Mouse (Mus musculus): ENCODE measurements around the gene Tec. TPM values are rescaled to one million over a fixed set of nuclear protein-coding genes. Genes with fewer than 3 reads are reported as not detected.

Tec gene
- total and polyA plus RNA-seq, 2 experiments from 2014 or later = 2.1 to 4.0 TPM

DNA sequence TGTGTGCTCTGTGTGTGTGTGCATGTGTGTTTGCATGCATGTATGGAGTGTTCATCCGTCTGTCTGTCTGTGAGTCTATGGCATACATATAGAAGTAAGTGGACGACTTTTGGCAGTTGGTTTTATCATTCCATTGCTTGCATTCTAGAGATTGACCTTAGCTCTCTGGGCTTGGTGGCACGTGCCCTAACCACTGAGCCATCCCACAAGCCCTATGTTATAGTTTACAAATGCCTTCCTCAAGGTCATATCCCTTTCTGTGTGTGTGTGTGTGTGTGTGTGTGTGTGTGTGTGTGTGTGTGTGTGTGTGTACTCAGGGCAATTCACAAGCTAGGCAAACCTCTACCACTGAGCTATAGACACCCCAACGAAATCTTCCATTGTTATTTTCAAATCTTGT is 33.6 kb upstream of the Tec start:
- 80% methylated on average over 4 of the region's 4 CpGs for WGBS
- Histone ChIP-seq H3K27me3 (ENCODE audit: insufficient read depth, low read length) (no peaks in the 10 kb centered on the region), H3K9ac (no peak overlapping the region), H3K36me3 (ENCODE audit: insufficient read depth) (no peaks in the 10 kb centered on the region), H3K27ac (ENCODE audit: low read depth, low read length) (no peak overlapping the region), H3K9me3 (ENCODE audit: low read length) (no peaks in the 10 kb centered on the region), H3K4me2 (ENCODE audit: low read depth) (no peak overlapping the region), H3K4me3 (ENCODE audit: low read depth, low read length) (no peak overlapping the region), H3K4me1 (ENCODE audit: insufficient read depth) (0 out of 2 replicates have a peak, but pooled peaks cover 9% of the 10 kb centered on the region)
- ATAC-seq (no peak), DNase-seq (no peak)
- no peak for TF ChIP-seq CTCF (IDR thresholded peaks at IDR 0.05; ENCODE audit: low read depth)

GRCm38 (mm10) chr5:72899255-72899654 is 31.0 kb upstream of the Tec start:
- Histone ChIP-seq H3K9ac (no peak overlapping the region), H3K9me3 (ENCODE audit: low read length) (no peaks in the 10 kb centered on the region), H3K4me2 (ENCODE audit: low read depth) (no peak overlapping the region), H3K27me3 (ENCODE audit: insufficient read depth, low read length) (no peaks in the 10 kb centered on the region), H3K4me3 (ENCODE audit: low read depth, low read length) (no peak overlapping the region), H3K4me1 (ENCODE audit: insufficient read depth) (0 out of 2 replicates have a peak, but pooled peaks cover 9% of the 10 kb centered on the region), H3K27ac (ENCODE audit: low read depth, low read length) (no peak overlapping the region), H3K36me3 (ENCODE audit: insufficient read depth) (no peaks in the 10 kb centered on the region)
- 92% methylated on average over 8 of the region's 8 CpGs for WGBS
- TF ChIP-seq CTCF (IDR thresholded peaks at IDR 0.05; ENCODE audit: low read depth) = no peak
- no peak for DNase-seq
- ATAC-seq = no peak

DNA sequence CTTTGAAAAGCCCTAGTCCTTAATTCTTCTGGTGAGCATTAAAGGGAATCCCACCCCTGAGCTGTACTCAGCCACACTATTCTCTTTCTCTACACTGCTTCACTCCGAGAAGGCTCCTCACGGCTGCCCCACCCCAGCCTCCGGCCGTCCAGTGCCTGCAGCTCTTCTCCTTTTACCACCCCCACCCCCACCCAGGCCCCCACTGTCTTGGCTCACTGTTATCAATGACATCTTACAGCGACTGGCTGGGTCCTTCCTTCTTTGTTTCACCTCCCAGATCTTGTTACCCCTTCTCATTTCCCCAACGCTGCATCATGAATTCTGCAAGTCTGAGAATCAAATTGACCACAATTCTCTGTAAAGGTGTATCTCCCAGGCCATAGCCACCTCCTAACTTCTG is 29.7 kb upstream of the Tec start:
- WGBS = 69% methylated on average over 6 of the region's 6 CpGs
- no peaks in the 10 kb centered on the region for H3K36me3 ChIP-seq (ENCODE audit: insufficient read depth)
- DNase-seq = no peak

DNA sequence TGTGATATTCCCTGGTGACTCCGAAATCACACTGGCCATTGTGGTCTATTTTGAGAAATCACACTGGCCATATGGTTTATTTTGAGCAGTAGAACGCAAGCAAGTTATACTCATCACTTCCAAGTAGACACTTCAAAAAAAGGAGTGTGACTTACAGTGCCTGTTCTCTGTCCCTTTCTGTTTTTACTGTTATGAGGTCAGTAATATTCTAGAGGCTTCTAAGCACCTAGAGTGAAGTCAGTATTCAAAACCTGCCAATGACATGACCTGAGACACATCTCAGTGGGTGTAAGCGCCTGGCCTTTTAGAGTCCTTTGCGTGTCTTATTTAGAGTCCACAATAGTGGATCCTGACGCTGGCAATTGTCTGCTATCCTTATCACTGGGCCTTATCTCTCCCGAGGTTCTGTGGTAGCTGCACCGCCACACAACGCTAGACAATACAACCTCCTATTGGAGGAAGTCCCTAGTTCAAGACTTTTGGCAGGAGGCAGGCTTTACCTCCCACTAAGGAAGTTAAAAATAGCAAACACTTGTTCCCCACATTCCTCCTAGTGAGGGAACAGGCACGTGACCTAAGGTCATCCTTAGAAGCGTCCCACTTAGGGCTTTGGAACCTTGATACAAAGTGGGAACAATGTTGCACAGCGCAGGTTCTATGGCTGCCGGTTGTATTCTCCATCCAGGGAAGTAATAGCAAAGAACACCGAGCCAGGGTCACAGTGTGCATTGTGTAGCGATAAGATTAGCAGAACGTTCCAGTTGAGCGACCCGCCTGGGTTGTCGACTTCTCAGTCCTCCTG is 28.4 kb upstream of the Tec start:
- no peaks in the 10 kb centered on the region for H3K27me3 ChIP-seq (ENCODE audit: insufficient read depth, low read length)
- ATAC-seq (no peak), DNase-seq (no peak)
- 76% methylated on average over 18 of the region's 18 CpGs for WGBS
- H3K36me3 ChIP-seq (ENCODE audit: insufficient read depth) = no peaks in the 10 kb centered on the region
- H3K9ac ChIP-seq = no peak overlapping the region
- H3K4me3 ChIP-seq (ENCODE audit: low read depth, low read length) = no peak overlapping the region
- TF ChIP-seq CTCF (IDR thresholded peaks at IDR 0.05; ENCODE audit: low read depth) = no peak
- H3K4me2 ChIP-seq (ENCODE audit: low read depth) = no peak overlapping the region
- no peaks in the 10 kb centered on the region for H3K9me3 ChIP-seq (ENCODE audit: low read length)
- H3K4me1 ChIP-seq (ENCODE audit: insufficient read depth) = no peaks in the 10 kb centered on the region
- H3K27ac ChIP-seq (ENCODE audit: low read depth, low read length) = no peak overlapping the region

More for the DNA sequence above, 29.7 kb upstream of the Tec start:
- no peaks in the 10 kb centered on the region for H3K27me3 ChIP-seq (ENCODE audit: insufficient read depth, low read length)
- 0 out of 2 replicates have a peak, but pooled peaks cover 9% of the 10 kb centered on the region for H3K4me1 ChIP-seq (ENCODE audit: insufficient read depth)
- ATAC-seq = no peak
- H3K4me3 ChIP-seq (ENCODE audit: low read depth, low read length) = no peak overlapping the region
- H3K9ac ChIP-seq = no peak overlapping the region
- TF ChIP-seq CTCF (IDR thresholded peaks at IDR 0.05; ENCODE audit: low read depth) = no peak
- H3K27ac ChIP-seq (ENCODE audit: low read depth, low read length) = no peak overlapping the region
- H3K4me2 ChIP-seq (ENCODE audit: low read depth) = no peak overlapping the region
- no peaks in the 10 kb centered on the region for H3K9me3 ChIP-seq (ENCODE audit: low read length)

- Histone ChIP-seq H3K9ac (no peak overlapping the region), H3K4me3 (ENCODE audit: low read depth, low read length) (no peak overlapping the region), H3K27me3 (ENCODE audit: insufficient read depth, low read length) (no peaks in the 10 kb centered on the region), H3K4me2 (ENCODE audit: low read depth) (no peak overlapping the region), H3K4me1 (ENCODE audit: insufficient read depth) (no peaks in the 10 kb centered on the region), H3K9me3 (ENCODE audit: low read length) (no peaks in the 10 kb centered on the region), H3K27ac (ENCODE audit: low read depth, low read length) (no peak overlapping the region), H3K36me3 (ENCODE audit: insufficient read depth) (no peaks in the 10 kb centered on the region)
- 95% methylated on average over 11 of the region's 11 CpGs for WGBS
- no peak for TF ChIP-seq CTCF (IDR thresholded peaks at IDR 0.05; ENCODE audit: low read depth)
- DNase-seq = no peak
- no peak for ATAC-seq
Observed at GRCm38 (mm10) chr5:72895261-72895660, 27.0 kb upstream of the Tec start.

DNA sequence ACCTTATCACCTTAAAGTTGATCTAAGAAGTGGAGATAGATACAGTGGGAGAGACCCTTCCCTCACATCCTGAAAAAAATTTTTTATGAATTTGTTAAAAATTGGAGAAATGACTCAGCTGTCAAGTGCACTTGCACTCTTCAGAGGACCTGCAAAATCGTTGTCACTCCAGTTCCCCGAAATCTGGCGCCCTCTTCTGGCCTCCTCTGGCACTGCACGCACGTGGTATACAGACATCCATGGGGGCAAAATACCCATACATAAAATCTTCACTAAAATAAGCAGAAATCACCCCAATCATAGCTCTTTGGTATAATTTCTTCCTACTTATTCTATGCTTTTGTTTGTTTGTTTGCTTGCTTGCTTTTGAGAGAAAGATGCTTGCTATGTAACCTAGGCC is 25.7 kb upstream of the Tec start:
- Histone ChIP-seq H3K36me3 (ENCODE audit: insufficient read depth) (no peaks in the 10 kb centered on the region), H3K9me3 (ENCODE audit: low read length) (no peaks in the 10 kb centered on the region), H3K27me3 (ENCODE audit: insufficient read depth, low read length) (no peaks in the 10 kb centered on the region), H3K27ac (ENCODE audit: low read depth, low read length) (no peak overlapping the region), H3K4me1 (ENCODE audit: insufficient read depth) (no peaks in the 10 kb centered on the region), H3K4me2 (ENCODE audit: low read depth) (no peak overlapping the region), H3K4me3 (ENCODE audit: low read depth, low read length) (no peak overlapping the region), H3K9ac (no peak overlapping the region)
- 65% methylated on average over 5 of the region's 5 CpGs for WGBS
- TF ChIP-seq CTCF (IDR thresholded peaks at IDR 0.05; ENCODE audit: low read depth) = peak; percentile 55
- DNase-seq = no peak
- no peak for ATAC-seq

DNA sequence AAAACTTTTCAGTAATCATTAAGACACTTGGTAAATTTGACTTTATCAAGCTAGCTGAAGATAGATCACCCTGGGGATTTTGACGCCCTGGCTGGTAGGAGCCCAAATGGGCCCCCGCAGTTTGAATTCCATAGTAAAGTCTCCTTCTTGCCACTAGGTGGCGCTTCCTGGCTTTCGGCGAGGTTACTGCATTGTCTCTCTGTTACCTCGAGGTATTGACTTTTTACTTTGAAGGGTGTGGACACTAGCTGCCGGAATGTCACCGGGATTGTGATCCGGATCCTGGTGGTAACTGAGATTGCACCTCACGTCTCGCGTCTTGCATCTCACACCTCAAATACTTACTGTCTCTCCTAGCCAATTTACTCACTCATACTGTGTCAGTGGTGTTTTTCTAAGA is 23.3 kb upstream of the Tec start:
- Histone ChIP-seq H3K36me3 (ENCODE audit: insufficient read depth) (no peaks in the 10 kb centered on the region), H3K4me3 (ENCODE audit: low read depth, low read length) (no peak overlapping the region), H3K27ac (ENCODE audit: low read depth, low read length) (no peak overlapping the region), H3K27me3 (ENCODE audit: insufficient read depth, low read length) (no peaks in the 10 kb centered on the region), H3K9ac (no peak overlapping the region), H3K4me2 (ENCODE audit: low read depth) (no peak overlapping the region), H3K9me3 (ENCODE audit: low read length) (no peaks in the 10 kb centered on the region), H3K4me1 (ENCODE audit: insufficient read depth) (no peaks in the 10 kb centered on the region)
- ATAC-seq = peak; percentile 47
- peak; percentile 62 for DNase-seq
- peak; percentile 74 for TF ChIP-seq CTCF (IDR thresholded peaks at IDR 0.05; ENCODE audit: low read depth)
- WGBS = 8% methylated on average over 12 of the region's 12 CpGs

Data from forebrain, postnatal 0 days (tissue).